Comparison of ENCODE assay signal across 25 mouse cellular contexts in the genomic region with DNA sequence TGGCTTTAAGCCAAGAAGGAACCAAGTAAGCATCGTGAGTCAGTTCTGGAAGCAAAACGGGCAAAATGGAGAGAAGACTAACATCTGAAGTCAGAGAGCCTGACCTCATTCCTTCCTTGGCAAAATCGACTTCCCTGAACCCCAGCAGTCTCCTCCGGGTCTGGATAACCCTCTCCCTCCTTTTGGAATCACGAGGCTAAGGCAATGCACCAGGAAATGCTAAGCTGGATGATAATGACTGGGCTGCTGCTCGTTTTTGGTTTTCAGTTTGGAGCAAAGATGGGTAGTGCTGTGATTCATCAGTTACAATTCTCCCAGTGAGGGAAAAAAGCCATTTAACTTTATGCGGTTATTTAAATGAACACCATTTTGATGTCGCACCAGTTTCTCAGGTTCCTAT.
A peak's percentile ranks its signal among the peaks of the same experiment; 100 is the strongest.
DNase-seq lines count a peak whose midpoint lies in the region; ATAC-seq and TF ChIP-seq lines count a peak whose summit lies in the region.
"Had no signal": no experiment of that assay in that cellular context is flagged by ENCODE, and none has a peak within 500 bp of the region (broad histone marks: within the 10 kb centered on the region; RNA-seq: fewer than 3 reads in every experiment).

No protein-coding gene starts in this region.

- no peaks in the 10 kb centered on the region for H3K27me3 ChIP-seq in heart, embryonic 14.5 days (ENCODE audit: control insufficient read depth, insufficient read depth, low read length)
- H3K27me3 ChIP-seq in liver, embryonic 12.5 days (replicated peaks), result no peaks in the 10 kb centered on the region; the same call in 1 of the 2 replicates
- H3K27me3 ChIP-seq: embryonic facial prominence, embryonic 13.5 days; hindbrain, embryonic 15.5 days; liver, embryonic 13.5 days; midbrain, embryonic 13.5 days; neural tube, embryonic 13.5 days; stomach, embryonic 15.5 days had no signal

- no peak for TF ChIP-seq CTCF in left cerebral cortex, adult 2 months (IDR thresholded peaks at IDR 0.05)
- TF ChIP-seq CTCF in olfactory bulb, adult 2 months (IDR thresholded peaks at IDR 0.05; ENCODE audit: insufficient read depth, low read depth, low read length), result no peak

- peak; percentile 91 for DNase-seq in heart, adult 11 months
- no peak for DNase-seq in heart, postnatal 4 days
- no peak for DNase-seq in heart, adult 9 months (ENCODE audit: low spot score in 2 of 2)
- no peak for DNase-seq in left cerebral cortex, adult 2 months (ENCODE audit: extremely low spot score in 1 of 2, low spot score in 2 of 2)
- DNase-seq in left cerebral cortex, adult 11 months (ENCODE audit: low spot score), result no peak
- DNase-seq: adrenal gland, postnatal 25 days; cerebellum, adult 18-20 months; gastrocnemius, postnatal 25 days; kidney, adult 11 months; kidney, postnatal 14 days; liver, embryonic 13.5 days; lung, adult 2 months; right cerebral cortex, postnatal 14 days had no signal

- no peaks in the 10 kb centered on the region for H3K9me3 ChIP-seq in heart, embryonic 14.5 days (ENCODE audit: control insufficient read depth, low read length)
- H3K9me3 ChIP-seq in liver, embryonic 12.5 days (replicated peaks), result no peaks in the 10 kb centered on the region
- H3K9me3 ChIP-seq: embryonic facial prominence, embryonic 13.5 days; forebrain, embryonic 10.5 days; hindbrain, embryonic 10.5 days; hindbrain, embryonic 15.5 days; liver, embryonic 13.5 days; midbrain, embryonic 13.5 days; neural tube, embryonic 13.5 days; stomach, embryonic 15.5 days had no signal

- H3K36me3 ChIP-seq in heart, embryonic 14.5 days (ENCODE audit: control insufficient read depth, insufficient read depth, low read length), result peaks cover 61% of the 10 kb centered on the region
- H3K36me3 ChIP-seq in liver, embryonic 12.5 days, result no peaks in the 10 kb centered on the region
- H3K36me3 ChIP-seq: liver, embryonic 13.5 days; stomach, embryonic 15.5 days had no signal

- H3K4me1 ChIP-seq in heart, embryonic 14.5 days (ENCODE audit: control insufficient read depth in 2 of 2, insufficient read depth in 2 of 2, low read length in 2 of 2), result peaks cover 8 to 28% of the 10 kb centered on the region in 2 experiments
- peaks cover 9% of the 10 kb centered on the region for H3K4me1 ChIP-seq in olfactory bulb, adult 2 months (ENCODE audit: control insufficient read depth, insufficient read depth, low read length)
- no peaks in the 10 kb centered on the region for H3K4me1 ChIP-seq in liver, embryonic 12.5 days
- H3K4me1 ChIP-seq: liver, embryonic 13.5 days; stomach, embryonic 15.5 days had no signal

- H3K27ac ChIP-seq in heart, embryonic 14.5 days (replicated peaks in 1 of 2; ENCODE audit: control insufficient read depth in 1 of 2, insufficient read depth in 1 of 2, low read depth in 2 of 2, low read length in 2 of 2), result peak overlapping the region; percentile 92 to 93
- H3K27ac ChIP-seq in left cerebral cortex, adult 2 months, result peak overlapping the region; percentile 45
- peak overlapping the region; percentile 75; the same call in 1 of the 2 replicates for H3K27ac ChIP-seq in olfactory bulb, adult 2 months (ENCODE audit: insufficient read depth, low read depth, low read length)
- H3K27ac ChIP-seq in liver, embryonic 12.5 days, result no peak overlapping the region
- H3K27ac ChIP-seq: embryonic facial prominence, embryonic 13.5 days; forebrain, embryonic 10.5 days; hindbrain, embryonic 10.5 days; hindbrain, embryonic 15.5 days; liver, embryonic 13.5 days; macrophage; midbrain, embryonic 13.5 days; neural tube, embryonic 13.5 days; stomach, embryonic 15.5 days had no signal

- H3K9ac ChIP-seq in heart, embryonic 14.5 days (ENCODE audit: low read length), result peak overlapping the region; percentile 31
- H3K9ac ChIP-seq in liver, embryonic 12.5 days, result no peak overlapping the region
- H3K9ac ChIP-seq: embryonic facial prominence, embryonic 13.5 days; hindbrain, embryonic 15.5 days; liver, embryonic 13.5 days; midbrain, embryonic 13.5 days; neural tube, embryonic 13.5 days; stomach, embryonic 15.5 days had no signal

- intact Hi-C loops in left cerebral cortex, adult 2 months (cut with DNase I), result no loop called here

- ATAC-seq in heart, embryonic 14.5 days (ENCODE audit: insufficient number of reproducible peaks, insufficient read depth, low FRiP score, low read depth), result no peak
- no peak for ATAC-seq in liver, embryonic 12.5 days
- ATAC-seq: inflammation-experienced regulatory T-cells, adult 6 months; midbrain, embryonic 13.5 days had no signal

- WGBS in heart, embryonic 14.5 days, result 50% methylated on average over 8 of the region's 8 CpGs
- 32% methylated on average over 8 of the region's 8 CpGs for WGBS in olfactory bulb, adult 2 months
- 47% methylated on average over 8 of the region's 8 CpGs for WGBS in liver, embryonic 12.5 days (ENCODE audit: insufficient replicate concordance)

- no peak overlapping the region for H3K4me3 ChIP-seq in heart, embryonic 14.5 days (ENCODE audit: control insufficient read depth in 1 of 2, insufficient read depth in 1 of 2, low read depth in 1 of 2, low read length in 2 of 2)
- no peak overlapping the region for H3K4me3 ChIP-seq in left cerebral cortex, adult 2 months
- no peak overlapping the region for H3K4me3 ChIP-seq in olfactory bulb, adult 2 months (ENCODE audit: insufficient read depth, low read depth, low read length)
- no peak overlapping the region for H3K4me3 ChIP-seq in liver, embryonic 12.5 days
- H3K4me3 ChIP-seq: embryonic facial prominence, embryonic 13.5 days; forebrain, embryonic 10.5 days; hindbrain, embryonic 10.5 days; hindbrain, embryonic 15.5 days; liver, embryonic 13.5 days; midbrain, embryonic 13.5 days; neural tube, embryonic 13.5 days; stomach, embryonic 15.5 days had no signal

- no peak overlapping the region for H3K4me2 ChIP-seq in heart, embryonic 14.5 days (ENCODE audit: low read length)
- no peak overlapping the region for H3K4me2 ChIP-seq in liver, embryonic 12.5 days
- H3K4me2 ChIP-seq: embryonic facial prominence, embryonic 13.5 days; hindbrain, embryonic 15.5 days; liver, embryonic 13.5 days; midbrain, embryonic 13.5 days; neural tube, embryonic 13.5 days; stomach, embryonic 15.5 days had no signal

- TF ChIP-seq POLR2A in olfactory bulb, adult 2 months (IDR thresholded peaks at IDR 0.05; ENCODE audit: insufficient read depth, low read depth, low read length), result no peak
